ENCODE assay signal across 11 mouse cellular contexts in the genomic region with DNA sequence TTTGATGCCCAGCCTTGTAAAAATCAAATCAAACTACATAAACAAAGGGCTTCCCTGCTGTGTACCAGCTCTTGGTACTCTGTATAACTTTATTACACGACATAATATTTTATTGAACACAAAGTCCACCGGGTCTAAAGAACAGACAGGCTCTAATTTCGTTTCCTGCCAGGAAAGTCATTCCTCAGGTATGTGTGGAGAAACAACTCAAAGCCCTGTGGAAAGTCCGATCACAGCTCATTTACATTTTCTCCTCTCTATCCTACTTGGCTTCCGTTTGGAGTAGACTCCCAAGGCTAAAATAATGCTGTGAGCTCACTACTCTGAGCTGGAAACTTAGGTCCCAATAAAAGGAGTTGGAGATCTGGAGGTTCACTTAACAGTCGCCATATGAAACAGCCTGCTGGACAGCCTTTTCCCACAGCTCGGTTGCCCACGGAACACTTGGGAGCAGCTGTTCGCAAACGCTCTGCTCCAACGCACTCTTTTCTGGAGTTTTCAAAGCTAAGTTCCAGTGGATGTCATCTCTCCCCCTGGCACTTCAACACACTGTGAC.
DNase-seq lines count a peak whose midpoint lies in the region; ATAC-seq and TF ChIP-seq lines count a peak whose summit lies in the region.
"Had no signal": no experiment of that assay in that cellular context is flagged by ENCODE, and none has a peak within 500 bp of the region (broad histone marks: within the 10 kb centered on the region; RNA-seq: fewer than 3 reads in every experiment).

No protein-coding gene starts in this region.

- WGBS in lung, embryonic 14.5 days = 50% methylated on average over 11 of the region's 11 CpGs
- 40% methylated on average over 11 of the region's 11 CpGs for WGBS in kidney, postnatal 0 days
- WGBS in stomach, postnatal 0 days = 43% methylated on average over 11 of the region's 11 CpGs
- WGBS in hindbrain, postnatal 0 days = 64% methylated on average over 11 of the region's 11 CpGs

- no peak for TF ChIP-seq EP300 in stomach, postnatal 0 days (optimal IDR thresholded peaks at IDR 0.05)

- 0 out of 2 replicates have a peak, but pooled peaks cover 5% of the 10 kb centered on the region for H3K4me1 ChIP-seq in lung, embryonic 14.5 days (ENCODE audit: insufficient read depth)
- peaks cover 7% of the 10 kb centered on the region; the same call in 1 of the 2 replicates for H3K4me1 ChIP-seq in kidney, postnatal 0 days (replicated peaks; ENCODE audit: insufficient read depth, low read length)
- no peaks in the 10 kb centered on the region; the same call in 1 of the 2 replicates for H3K4me1 ChIP-seq in stomach, postnatal 0 days (replicated peaks; ENCODE audit: control insufficient read depth, insufficient read depth)
- no peaks in the 10 kb centered on the region for H3K4me1 ChIP-seq in hindbrain, postnatal 0 days (ENCODE audit: insufficient read depth, low read length)

- DNase-seq in heart, adult 11 months = peak; percentile 56
- no peak for DNase-seq in heart, postnatal 4 days
- DNase-seq in lung, embryonic 14.5 days = peak; percentile 33
- no peak for DNase-seq in lung, adult 18-20 months
- peak; percentile 50 for DNase-seq in kidney, postnatal 0 days (ENCODE audit: low spot score)
- no peak for DNase-seq in stomach, postnatal 0 days (ENCODE audit: low spot score)
- DNase-seq in hindbrain, postnatal 0 days (ENCODE audit: low spot score) = no peak

- no peaks in the 10 kb centered on the region for H3K9me3 ChIP-seq in lung, embryonic 14.5 days (ENCODE audit: low read depth, low read length)
- no peaks in the 10 kb centered on the region for H3K9me3 ChIP-seq in kidney, postnatal 0 days (replicated peaks; ENCODE audit: low read length)
- H3K9me3 ChIP-seq in stomach, postnatal 0 days (ENCODE audit: control insufficient read depth, low read length) = no peaks in the 10 kb centered on the region
- H3K9me3 ChIP-seq in hindbrain, postnatal 0 days (ENCODE audit: low read length) = no peaks in the 10 kb centered on the region

- TF ChIP-seq CTCF in lung, embryonic 14.5 days (IDR thresholded peaks at IDR 0.05; ENCODE audit: low read depth) = no peak
- no peak for TF ChIP-seq CTCF in kidney, postnatal 0 days (IDR thresholded peaks at IDR 0.05; ENCODE audit: low read depth)
- TF ChIP-seq CTCF in stomach, postnatal 0 days (IDR thresholded peaks at IDR 0.05; ENCODE audit: low read depth) = no peak
- no peak for TF ChIP-seq CTCF in hindbrain, postnatal 0 days (IDR thresholded peaks at IDR 0.05; ENCODE audit: low read depth)

- no peak for ATAC-seq in lung, embryonic 14.5 days (ENCODE audit: insufficient read depth)
- peak; percentile 45; the same call in 1 of the 2 replicates for ATAC-seq in kidney, postnatal 0 days (replicated peaks; ENCODE audit: low FRiP score, low read depth)
- peak; percentile 44 for ATAC-seq in stomach, postnatal 0 days (ENCODE audit: low FRiP score, low TSS enrichment)
- ATAC-seq in hindbrain, postnatal 0 days = no peak
- no peak for ATAC-seq in megakaryocyte, adult 5-6 weeks (ENCODE audit: poor library complexity, severe bottlenecking)

- H3K27ac ChIP-seq in lung, embryonic 14.5 days (ENCODE audit: low read depth) = 0 out of 2 replicates have a peak overlapping the region, but pooled peaks have one; percentile 7
- peak overlapping the region; percentile 22 for H3K27ac ChIP-seq in kidney, postnatal 0 days
- peak overlapping the region; percentile 56 for H3K27ac ChIP-seq in stomach, postnatal 0 days (replicated peaks)
- no peak overlapping the region for H3K27ac ChIP-seq in hindbrain, postnatal 0 days
- H3K27ac ChIP-seq: forebrain, embryonic 10.5 days; neural tube, embryonic 13.5 days had no signal

- no peaks in the 10 kb centered on the region for H3K27me3 ChIP-seq in lung, embryonic 14.5 days (ENCODE audit: insufficient read depth, low read length)
- no peaks in the 10 kb centered on the region for H3K27me3 ChIP-seq in kidney, postnatal 0 days (ENCODE audit: insufficient read depth, low read length)
- no peaks in the 10 kb centered on the region for H3K27me3 ChIP-seq in stomach, postnatal 0 days (ENCODE audit: control insufficient read depth, insufficient read depth, low read length)
- H3K27me3 ChIP-seq in hindbrain, postnatal 0 days (ENCODE audit: insufficient read depth, low read length) = no peaks in the 10 kb centered on the region

- no peak overlapping the region for H3K4me3 ChIP-seq in lung, embryonic 14.5 days (ENCODE audit: low read depth, low read length)
- no peak overlapping the region for H3K4me3 ChIP-seq in kidney, postnatal 0 days (replicated peaks; ENCODE audit: low read depth, low read length)
- no peak overlapping the region for H3K4me3 ChIP-seq in stomach, postnatal 0 days (ENCODE audit: low read depth, low read length)
- no peak overlapping the region for H3K4me3 ChIP-seq in hindbrain, postnatal 0 days (ENCODE audit: low read length)
- H3K4me3 ChIP-seq: forebrain, embryonic 10.5 days; neural tube, embryonic 13.5 days had no signal

- no peak overlapping the region for H3K4me2 ChIP-seq in lung, embryonic 14.5 days
- no peak overlapping the region for H3K4me2 ChIP-seq in kidney, postnatal 0 days (ENCODE audit: low read length)
- H3K4me2 ChIP-seq in stomach, postnatal 0 days (replicated peaks; ENCODE audit: low read depth) = no peak overlapping the region
- H3K4me2 ChIP-seq in hindbrain, postnatal 0 days (ENCODE audit: low read depth, low read length) = no peak overlapping the region
- H3K4me2 ChIP-seq: heart, embryonic 11.5 days; neural tube, embryonic 13.5 days had no signal

- H3K36me3 ChIP-seq in lung, embryonic 14.5 days (ENCODE audit: insufficient read depth) = no peaks in the 10 kb centered on the region
- H3K36me3 ChIP-seq in kidney, postnatal 0 days (ENCODE audit: insufficient read depth, low read length) = no peaks in the 10 kb centered on the region
- no peaks in the 10 kb centered on the region for H3K36me3 ChIP-seq in stomach, postnatal 0 days (ENCODE audit: control insufficient read depth, insufficient read depth, low read length)
- 0 out of 2 replicates have a peak, but pooled peaks cover 3% of the 10 kb centered on the region for H3K36me3 ChIP-seq in hindbrain, postnatal 0 days (ENCODE audit: insufficient read depth, low read length)

- no peak overlapping the region for H3K9ac ChIP-seq in lung, embryonic 14.5 days
- no peak overlapping the region for H3K9ac ChIP-seq in kidney, postnatal 0 days (ENCODE audit: low read depth, low read length)
- no peak overlapping the region for H3K9ac ChIP-seq in stomach, postnatal 0 days (ENCODE audit: low read length)
- no peak overlapping the region for H3K9ac ChIP-seq in hindbrain, postnatal 0 days (replicated peaks; ENCODE audit: low read length)
- H3K9ac ChIP-seq: neural tube, embryonic 13.5 days had no signal

Comparison
In these comparisons a context has a peak if more than half of its experiments do, and no peak if none do; other contexts are left out.
1. DNase-seq: peak in heart, adult 11 months (single experiment), lung, embryonic 14.5 days (single experiment) and kidney, postnatal 0 days (single experiment); none in heart, postnatal 4 days (single experiment), lung, adult 18-20 months (0 of 2), stomach, postnatal 0 days (single experiment) and hindbrain, postnatal 0 days (single experiment).
2. ATAC-seq: peak in kidney, postnatal 0 days (single experiment) and stomach, postnatal 0 days (single experiment); none in lung, embryonic 14.5 days (single experiment), hindbrain, postnatal 0 days (single experiment) and megakaryocyte, adult 5-6 weeks (single experiment).